Mouse (Mus musculus) kidney, postnatal 0 days (tissue): ENCODE measurements around the gene Tctn1. TPM values are rescaled to one million over a fixed set of nuclear protein-coding genes. Genes with fewer than 3 reads are reported as not detected.

Experiments used
- ATAC-seq: fragments of 200-750 bp; cut with Nextera tagmentation; replicated peaks from 2 replicates; pipeline ENCODE4 v1.8.0; 2017; ENCODE audit warnings: low read depth, moderate number of reproducible peaks, moderate TSS enrichment, moderate library complexity; ENCODE audit not compliant: low FRiP score
- DNase-seq: peaks from one replicate; pipeline ENCODE4 v3.0.0-alpha.2; 2016; ENCODE audit warnings: low spot score
- H3K27ac ChIP-seq: fragments of 300-500 bp; sonication (generic); 2 replicates; pipeline ENCODE4 v1.5.1; 2014; ENCODE audit warnings: mild to moderate bottlenecking
- H3K27me3 ChIP-seq: fragments of 300-500 bp; sonication (generic); 2 replicates; pipeline ENCODE4 v1.6.1; 2014; ENCODE audit warnings: low read length, mixed read lengths; ENCODE audit not compliant: insufficient read depth
- H3K36me3 ChIP-seq: fragments of 300-500 bp; sonication (generic); 2 replicates; pipeline ENCODE4 v1.6.1; 2014; ENCODE audit warnings: low read length, mixed read lengths; ENCODE audit not compliant: insufficient read depth
- H3K4me1 ChIP-seq: fragments of 300-500 bp; sonication (generic); replicated peaks from 2 replicates; pipeline ENCODE4 v1.6.1; 2014; ENCODE audit warnings: antibody characterized with exemption, low read length, mixed read lengths; ENCODE audit not compliant: insufficient read depth
- H3K4me2 ChIP-seq: fragments of 300-500 bp; sonication (generic); 2 replicates; pipeline ENCODE4 v1.6.1; 2014; ENCODE audit warnings: mild to moderate bottlenecking, low read length, moderate library complexity, mixed read lengths
- H3K4me3 ChIP-seq: fragments of 300-500 bp; sonication (generic); replicated peaks from 2 replicates; pipeline ENCODE4 v1.5.1; 2014; ENCODE audit warnings: low read depth, low read length
- H3K9ac ChIP-seq: fragments of 300-500 bp; sonication (generic); 2 replicates; pipeline ENCODE4 v1.6.1; 2014; ENCODE audit warnings: low read depth, low read length
- H3K9me3 ChIP-seq: fragments of 300-500 bp; sonication (generic); replicated peaks from 2 replicates; pipeline ENCODE4 v1.6.1; 2016; ENCODE audit warnings: low read length, inconsistent platforms, mixed read lengths
- CTCF ChIP-seq: IDR thresholded peaks from 2 replicates; pipeline ENCODE4 v1.5.1; 2016; ENCODE audit warnings: antibody characterized with exemption, low read depth, mild to moderate bottlenecking, moderate library complexity
- WGBS: fragments of 180-500 bp; shearing (Covaris S2); extraction: QIAGEN DNeasy Blood & Tissue Kit; methylation state at CpG from one replicate; pipeline ENCODE4 v1.1.7; 2014; 5-methylcytosine and 5-hydroxymethylcytosine counted together
- polyA plus RNA-seq: library from polyadenylated mRNA; unstranded; fragments of >200 nt; fragmentation: Nextera tagmentation; extraction: Ambion mirVana; gene quantifications from 2 replicates; pipeline ENCODE4 v1.2.1, GENCODE M21; 2015

Tctn1 gene
- polyA plus RNA-seq, 1 experiment from 2014 or later = 5.2 TPM

DNA sequence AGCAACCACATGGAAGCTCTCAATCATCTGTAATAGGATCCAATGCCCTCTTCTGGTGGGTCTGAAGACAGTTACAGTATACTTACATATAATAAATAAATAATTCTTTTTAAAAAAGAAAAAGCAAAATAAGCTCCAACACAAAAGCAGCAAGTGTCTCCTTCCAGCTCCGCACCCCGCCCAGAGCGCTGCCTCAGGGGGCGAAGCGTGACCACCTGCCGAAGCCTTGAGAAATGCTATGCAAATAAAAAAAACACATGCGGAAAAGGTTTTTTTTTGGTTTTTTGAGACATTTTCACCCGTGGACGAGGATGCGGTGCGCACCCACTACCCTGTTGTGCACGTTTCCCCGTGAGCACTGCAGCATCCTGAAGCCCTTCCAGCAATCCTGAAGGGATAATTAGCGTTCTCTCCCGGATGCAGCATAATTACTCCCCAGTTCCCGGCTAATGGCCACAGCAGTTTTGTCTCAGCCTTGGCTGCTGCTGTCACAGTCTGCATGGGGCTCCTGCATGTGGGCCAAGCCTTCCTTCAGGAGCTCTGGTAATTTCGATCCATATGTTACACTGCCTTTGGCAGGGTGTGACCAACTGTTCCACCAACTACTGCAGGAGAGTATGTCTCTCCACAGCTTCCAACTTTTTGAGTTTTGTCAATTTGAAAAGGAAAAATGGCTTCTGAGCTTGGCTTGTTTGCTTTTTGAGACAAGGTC is 12.2 kb downstream of the Tctn1 start:
- no peak for DNase-seq
- no peaks in the 10 kb centered on the region for H3K4me1 ChIP-seq
- no peak for ATAC-seq
- H3K36me3 ChIP-seq = peaks cover 35% of the 10 kb centered on the region
- H3K9me3 ChIP-seq = no peaks in the 10 kb centered on the region
- H3K4me3 ChIP-seq = no peak overlapping the region
- no peak overlapping the region for H3K9ac ChIP-seq
- no peak overlapping the region for H3K4me2 ChIP-seq
- no peaks in the 10 kb centered on the region for H3K27me3 ChIP-seq
- no peak for TF ChIP-seq CTCF
- no peak overlapping the region for H3K27ac ChIP-seq
- 83% methylated on average over 17 of the region's 17 CpGs for WGBS

DNA sequence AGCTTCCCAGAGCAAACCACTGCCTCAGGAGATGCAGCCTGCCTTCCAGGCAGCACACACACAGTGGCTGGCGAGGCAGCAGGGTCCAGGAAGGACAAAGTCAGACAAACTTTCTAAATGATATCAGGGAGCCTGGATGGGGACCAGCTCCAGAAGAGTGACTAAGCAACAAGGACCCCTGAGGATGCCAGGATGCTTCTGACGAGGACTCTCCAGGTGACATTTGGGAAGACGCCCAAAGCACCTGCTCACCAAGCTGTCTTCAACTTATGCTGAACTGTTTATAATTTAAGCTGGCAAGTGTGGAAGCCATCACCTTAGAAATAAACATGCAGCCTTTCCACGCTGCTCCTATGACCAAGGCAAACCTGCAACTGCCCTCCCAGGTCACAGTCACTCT is 15.0 kb downstream of the Tctn1 start:
- H3K27ac ChIP-seq = no peak overlapping the region
- no peak overlapping the region for H3K4me2 ChIP-seq
- no peaks in the 10 kb centered on the region for H3K27me3 ChIP-seq
- TF ChIP-seq CTCF = no peak
- ATAC-seq (no peak), DNase-seq (no peak)
- H3K4me3 ChIP-seq = no peak overlapping the region
- no peaks in the 10 kb centered on the region for H3K9me3 ChIP-seq
- H3K4me1 ChIP-seq = no peaks in the 10 kb centered on the region
- 93% methylated on average over 4 of the region's 4 CpGs for WGBS
- peaks cover 14% of the 10 kb centered on the region; the same call in 1 of the 2 replicates for H3K36me3 ChIP-seq
- H3K9ac ChIP-seq = no peak overlapping the region

DNA sequence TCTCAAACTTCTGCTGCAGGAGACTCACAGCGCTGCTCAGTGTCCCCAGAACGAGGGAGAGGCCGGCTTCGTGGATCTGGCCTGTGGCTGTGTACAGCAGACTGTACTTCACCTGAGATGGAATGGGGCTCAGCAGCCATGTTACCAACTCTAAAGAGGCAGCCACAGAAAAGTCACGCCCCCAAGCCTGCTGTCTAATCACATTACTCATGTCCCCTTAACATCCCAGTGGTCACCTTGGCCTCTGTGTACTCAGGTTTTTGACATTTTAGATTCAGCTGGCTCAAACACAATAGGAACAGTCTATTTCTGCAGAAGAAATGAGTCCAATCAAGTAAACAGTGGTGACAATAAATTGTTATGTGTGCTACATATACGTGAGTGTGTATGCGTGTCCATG is 16.3 kb downstream of the Tctn1 start:
- Histone ChIP-seq H3K27me3 (no peaks in the 10 kb centered on the region), H3K27ac (no peak overlapping the region), H3K9ac (no peak overlapping the region), H3K4me2 (no peak overlapping the region), H3K4me3 (no peak overlapping the region), H3K36me3 (peaks cover 5% of the 10 kb centered on the region; the same call in 1 of the 2 replicates), H3K9me3 (no peaks in the 10 kb centered on the region), H3K4me1 (no peaks in the 10 kb centered on the region)
- no peak for TF ChIP-seq CTCF
- no peak for DNase-seq
- WGBS = 91% methylated on average over 7 of the region's 7 CpGs
- no peak for ATAC-seq

DNA sequence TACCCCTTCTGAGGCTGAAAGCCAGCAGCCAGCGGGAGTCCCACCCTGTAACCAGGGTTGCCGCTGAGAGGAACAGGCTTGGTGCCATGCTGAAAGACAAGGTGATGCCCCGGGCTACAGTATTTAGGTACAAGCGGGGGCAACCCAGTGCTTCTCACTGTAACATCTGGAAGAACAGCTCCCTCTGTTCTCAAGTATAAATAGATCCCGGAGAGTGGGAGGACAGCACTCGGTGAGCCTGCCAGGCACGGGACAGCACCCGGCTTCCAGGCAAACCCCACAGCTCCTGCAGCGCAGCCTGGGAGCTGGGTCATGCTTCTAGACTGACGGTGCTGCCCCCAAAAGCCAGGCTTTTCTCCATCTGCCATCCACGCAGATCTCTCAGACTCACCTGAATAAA is 16.7 kb downstream of the Tctn1 start:
- H3K27me3 ChIP-seq = no peaks in the 10 kb centered on the region
- TF ChIP-seq CTCF = no peak
- 65% methylated on average over 11 of the region's 11 CpGs for WGBS
- no peak for DNase-seq
- peaks cover 5% of the 10 kb centered on the region; the same call in 1 of the 2 replicates for H3K36me3 ChIP-seq
- H3K9ac ChIP-seq = no peak overlapping the region
- no peak overlapping the region for H3K4me3 ChIP-seq
- no peak overlapping the region for H3K27ac ChIP-seq
- no peaks in the 10 kb centered on the region for H3K9me3 ChIP-seq
- ATAC-seq = no peak
- H3K4me2 ChIP-seq = no peak overlapping the region
- no peaks in the 10 kb centered on the region for H3K4me1 ChIP-seq

DNA sequence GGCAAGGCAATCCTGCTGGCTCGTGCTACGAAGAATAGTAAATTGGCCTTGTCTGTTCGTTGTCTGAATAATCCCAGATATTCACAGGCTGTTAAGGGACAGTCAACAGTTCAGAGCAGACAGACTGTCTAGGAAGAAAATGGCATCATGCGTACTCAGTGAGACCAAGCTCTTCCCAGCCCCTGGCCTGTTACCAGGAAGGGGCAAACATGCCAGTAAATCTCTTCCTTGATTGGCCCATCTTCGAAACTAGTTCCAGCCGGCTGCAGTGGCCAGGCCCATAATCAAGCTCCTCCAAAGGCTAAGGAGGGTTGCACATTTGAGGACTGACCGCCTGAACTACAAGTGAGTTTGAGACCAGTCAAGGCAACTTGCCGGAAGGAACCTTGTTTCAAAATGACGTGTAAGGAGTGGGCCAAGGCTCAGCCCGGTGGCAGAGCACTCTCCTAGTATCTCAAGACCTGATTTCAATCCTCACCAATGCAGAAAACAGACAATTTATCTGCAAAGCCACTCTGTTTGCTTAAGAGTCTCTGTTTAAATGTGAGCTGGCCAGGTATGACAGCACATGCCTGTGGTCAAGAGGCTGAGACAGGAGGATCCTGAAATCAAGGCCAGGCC is 17.6 kb downstream of the Tctn1 start:
- H3K27ac ChIP-seq = no peak overlapping the region
- 80% methylated on average over 10 of the region's 10 CpGs for WGBS
- no peaks in the 10 kb centered on the region for H3K4me1 ChIP-seq
- no peak overlapping the region for H3K4me3 ChIP-seq
- H3K36me3 ChIP-seq = peaks cover 5% of the 10 kb centered on the region; the same call in 1 of the 2 replicates
- DNase-seq (no peak), ATAC-seq (no peak)
- H3K4me2 ChIP-seq = no peak overlapping the region
- no peak for TF ChIP-seq CTCF
- H3K9ac ChIP-seq = no peak overlapping the region
- no peaks in the 10 kb centered on the region for H3K9me3 ChIP-seq
- no peaks in the 10 kb centered on the region for H3K27me3 ChIP-seq

DNA sequence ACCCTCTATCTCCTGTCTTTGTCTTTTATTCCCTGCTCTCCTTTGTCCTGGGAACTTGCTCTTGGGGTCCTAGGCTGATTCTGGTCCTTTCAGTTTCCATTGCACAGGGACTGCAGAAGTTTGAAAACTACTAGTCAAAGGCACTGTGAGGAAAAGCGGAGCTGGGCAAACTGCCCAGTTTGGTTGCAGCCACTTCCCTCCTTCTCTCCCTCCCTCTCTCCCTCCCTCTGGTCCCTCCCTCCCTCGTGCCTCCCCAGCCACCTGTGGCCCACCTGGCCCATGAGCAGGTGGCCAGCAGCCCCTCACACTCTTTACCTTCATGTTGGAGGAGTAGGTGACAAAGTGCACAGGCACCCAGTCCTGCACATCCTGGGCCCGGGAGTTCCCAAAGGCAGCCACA is 19.1 kb downstream of the Tctn1 start:
- no peak for TF ChIP-seq CTCF
- H3K4me2 ChIP-seq = no peak overlapping the region
- H3K4me3 ChIP-seq = no peak overlapping the region
- 50% methylated on average over 3 of the region's 3 CpGs for WGBS
- ATAC-seq (no peak), DNase-seq (no peak)
- H3K27me3 ChIP-seq = no peaks in the 10 kb centered on the region
- H3K4me1 ChIP-seq = no peaks in the 10 kb centered on the region
- H3K9me3 ChIP-seq = no peaks in the 10 kb centered on the region
- H3K27ac ChIP-seq = no peak overlapping the region
- no peak overlapping the region for H3K9ac ChIP-seq
- H3K36me3 ChIP-seq = peaks cover 5% of the 10 kb centered on the region; the same call in 1 of the 2 replicates
